Mouse (Mus musculus) erythroid progenitor cell, adult 5-6 weeks (primary cell): ENCODE measurements around the gene Isg15. TPM values are rescaled to one million over a fixed set of nuclear protein-coding genes. Genes with fewer than 3 reads are reported as not detected.

Experiments
- ATAC-seq: replicated peaks from 2 replicates; pipeline ENCODE4 v1.8.0; 2016; ENCODE audit warnings: moderate number of reproducible peaks, mild to moderate bottlenecking, moderate TSS enrichment, inconsistent platforms; ENCODE audit not compliant: poor library complexity, low FRiP score, severe bottlenecking
- total RNA-seq, 2 experiments: library from RNA; stranded (forward) in 1 of 2; stranded (reverse) in 1 of 2; fragments of 150-400 nt in 1 of 2; fragments of 186-747, 209-891 nt in 1 of 2; gene quantifications; 2 replicates each; pipeline versions ENCODE4 v1.2.3 to v1.2.4; 2015 to 2017; ENCODE audit warnings: low replicate concordance in 2 of 2

Gene Isg15
- total RNA-seq, 2 experiments from 2014 or later: 71.3 to 101 TPM

- no peak for ATAC-seq
These were observed 8.3 kb upstream of the Isg15 start for GRCm38 (mm10) chr4:156208872-156209271.

GRCm38 (mm10) chr4:156203413-156204131 is 3.0 kb upstream of the Isg15 start:
- ATAC-seq: peak; percentile 12

GRCm38 (mm10) chr4:156203001-156203412 is 2.4 kb upstream of the Isg15 start, which contains the start of gene AW011738:
TSS of gene AW011738 (plus strand) at chr4:156203304.
- peak; percentile 83 for ATAC-seq

GRCm38 (mm10) chr4:156202462-156202893 is 1.9 kb upstream of the Isg15 start:
- peak; percentile 74 for ATAC-seq

GRCm38 (mm10) chr4:156197829-156198205 is 2.8 kb downstream of the Isg15 start:
- peak; percentile 76 for ATAC-seq

GRCm38 (mm10) chr4:156197131-156197828 is 3.3 kb downstream of the Isg15 start, which contains the start of gene Agrn:
TSS of gene Agrn (minus strand) at chr4:156197488.
- ATAC-seq: peak; percentile 67

GRCm38 (mm10) chr4:156195927-156196870 is 4.4 kb downstream of the Isg15 start:
- ATAC-seq: no peak

- ATAC-seq: no peak
These were observed 6.3 kb downstream of the Isg15 start for GRCm38 (mm10) chr4:156194346-156194745.

GRCm38 (mm10) chr4:156193906-156194305 is 6.7 kb downstream of the Isg15 start:
- ATAC-seq: no peak

- ATAC-seq: no peak
These were observed 7.4 kb downstream of the Isg15 start for GRCm38 (mm10) chr4:156193200-156193590.

- ATAC-seq: peak; percentile 67
These were observed 8.0 kb downstream of the Isg15 start for GRCm38 (mm10) chr4:156192421-156193199.

GRCm38 (mm10) chr4:156188811-156189323 is 11.8 kb downstream of the Isg15 start:
- ATAC-seq: no peak

GRCm38 (mm10) chr4:156188162-156188810 is 12.3 kb downstream of the Isg15 start:
- ATAC-seq: no peak

GRCm38 (mm10) chr4:156185950-156186850 is 14.4 kb downstream of the Isg15 start:
- no peak for ATAC-seq

GRCm38 (mm10) chr4:156185456-156185949 is 15.1 kb downstream of the Isg15 start:
- no peak for ATAC-seq

- no peak for ATAC-seq
These were observed 16.2 kb downstream of the Isg15 start for GRCm38 (mm10) chr4:156184291-156184954.

- no peak for ATAC-seq
These were observed 16.9 kb downstream of the Isg15 start for GRCm38 (mm10) chr4:156183747-156184146.
